Mouse (Mus musculus) embryonic facial prominence, embryonic 11.5 days (tissue): Measurements from ENCODE around the gene Cnrip1. TPM values are rescaled to one million over a fixed set of nuclear protein-coding genes. Genes with fewer than 3 reads are reported as not detected.
"Not testable (repeated sequence)": the region's sequence is repeated elsewhere in the genome, so short reads cannot be mapped to it uniquely, and the experiment has no call there.

Experiments used
- ATAC-seq: fragments of 200-750 bp; cut with Nextera tagmentation; replicated peaks from 2 replicates; pipeline ENCODE4 v1.8.0; 2017; ENCODE audit warnings: low read depth; ENCODE audit not compliant: insufficient number of reproducible peaks, low FRiP score, low TSS enrichment
- DNase-seq: peaks from one replicate; pipeline ENCODE4 v3.0.0-alpha.2; 2015; ENCODE audit warnings: low spot score
- H3K27ac ChIP-seq: fragments of 300-500 bp; sonication (generic); replicated peaks from 2 replicates; pipeline ENCODE4 v1.5.1; 2014; ENCODE audit warnings: mild to moderate bottlenecking, low read depth, low read length, control low read depth
- H3K27me3 ChIP-seq: fragments of 300-500 bp; sonication (generic); 2 replicates; pipeline ENCODE4 v1.6.1; 2014; ENCODE audit warnings: mild to moderate bottlenecking, low read length, moderate library complexity, mixed read lengths; ENCODE audit not compliant: control insufficient read depth, insufficient read depth
- H3K36me3 ChIP-seq: fragments of 300-500 bp; sonication (generic); replicated peaks from 2 replicates; pipeline ENCODE4 v1.6.1; 2014; ENCODE audit warnings: low read depth, mild to moderate bottlenecking, low read length, moderate library complexity, mixed read lengths; ENCODE audit not compliant: control insufficient read depth, insufficient read depth
- H3K4me1 ChIP-seq: fragments of 300-500 bp; sonication (generic); 2 replicates; pipeline ENCODE4 v1.6.1; 2014; ENCODE audit warnings: low read length, mixed read lengths; ENCODE audit not compliant: control insufficient read depth, insufficient read depth
- H3K4me2 ChIP-seq: fragments of 300-500 bp; sonication (generic); 2 replicates; pipeline ENCODE4 v1.6.1; 2014; ENCODE audit warnings: low read depth, mild to moderate bottlenecking, control low read depth, low read length, moderate library complexity
- H3K4me3 ChIP-seq: fragments of 300-500 bp; sonication (generic); 2 replicates; pipeline ENCODE4 v1.5.1; 2014; ENCODE audit warnings: low read depth, low read length, control low read depth
- H3K9ac ChIP-seq: fragments of 300-500 bp; sonication (generic); replicated peaks from 2 replicates; pipeline ENCODE4 v1.6.1; 2014; ENCODE audit warnings: mild to moderate bottlenecking, control low read depth, low read length
- H3K9me3 ChIP-seq: fragments of 300-500 bp; sonication (generic); replicated peaks from 2 replicates; pipeline ENCODE4 v1.6.1; 2016; ENCODE audit warnings: mild to moderate bottlenecking, low read length, inconsistent platforms, mixed read lengths; ENCODE audit not compliant: control insufficient read depth
- WGBS: fragments of 180-500 bp; shearing (Covaris S2); extraction: QIAGEN DNeasy Blood & Tissue Kit; methylation state at CpG from one replicate; pipeline ENCODE4 v1.1.7; 2014; 5-methylcytosine and 5-hydroxymethylcytosine counted together
- polyA plus RNA-seq: library from polyadenylated mRNA; unstranded; fragments of >200 nt; fragmentation: Nextera tagmentation; extraction: Ambion mirVana; gene quantifications from 2 replicates; pipeline ENCODE4 v1.2.1, GENCODE M21; 2014

The Cnrip1 gene
- polyA plus RNA-seq, 1 experiment from 2014 or later: 16.7 TPM

- ATAC-seq: no peak
- Histone ChIP-seq H3K4me3 (no peak overlapping the region), H3K36me3 (no peaks in the 10 kb centered on the region), H3K27me3 (no peaks in the 10 kb centered on the region), H3K9me3 (no peaks in the 10 kb centered on the region), H3K27ac (no peak overlapping the region), H3K9ac (no peak overlapping the region), H3K4me2 (no peak overlapping the region), H3K4me1 (no peaks in the 10 kb centered on the region)
- DNase-seq: no peak
Measured at GRCm38 (mm10) chr11:17012948-17013347, 38.4 kb upstream of the Cnrip1 start.

DNA sequence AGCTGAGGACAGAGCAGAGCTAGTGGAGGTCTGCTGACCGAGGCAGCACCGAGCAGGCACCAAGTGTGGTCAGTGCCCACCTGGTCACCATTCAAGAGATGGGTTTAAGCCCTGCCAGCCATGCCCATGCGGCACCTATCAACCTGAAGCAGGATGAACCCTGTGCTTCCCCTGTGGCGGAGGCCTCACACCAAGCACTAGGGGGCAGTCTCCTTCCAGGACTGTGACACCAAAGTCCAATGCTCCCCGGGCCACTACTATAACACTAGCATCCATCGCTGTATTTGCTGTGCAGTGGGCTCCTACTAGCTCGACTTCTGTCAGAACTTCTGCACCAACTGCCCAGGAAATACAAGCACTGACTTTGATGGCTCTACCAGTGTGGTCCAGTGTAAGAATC, 32.1 kb upstream of the Cnrip1 start:
- Histone ChIP-seq H3K36me3 (no peaks in the 10 kb centered on the region), H3K9ac (no peak overlapping the region), H3K4me2 (no peak overlapping the region), H3K4me1 (no peaks in the 10 kb centered on the region), H3K27ac (no peak overlapping the region), H3K9me3 (no peaks in the 10 kb centered on the region), H3K4me3 (no peak overlapping the region), H3K27me3 (no peaks in the 10 kb centered on the region)
- 91% methylated on average over 7 of the region's 7 CpGs for WGBS
- ATAC-seq: no peak
- DNase-seq: no peak

DNA sequence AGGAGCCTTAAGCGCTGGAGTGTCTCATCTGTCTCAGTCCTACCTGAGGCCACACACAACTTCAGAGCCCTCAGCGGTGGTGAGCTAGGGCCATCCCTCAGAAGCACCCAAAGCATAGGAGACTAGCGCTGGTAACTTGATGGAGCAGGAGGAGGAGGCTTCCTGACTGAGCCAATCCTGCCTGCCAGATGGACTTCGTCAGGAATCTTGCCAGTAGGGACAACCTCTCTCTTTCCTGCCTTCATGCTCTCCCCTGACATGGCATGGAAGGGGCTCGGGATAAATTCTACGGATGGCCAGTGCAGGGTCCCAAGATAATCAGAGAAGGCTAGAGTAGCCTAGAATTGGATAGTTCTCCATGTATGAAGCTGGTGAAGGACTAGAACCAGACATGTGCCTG, 28.2 kb upstream of the Cnrip1 start:
- no peak overlapping the region for H3K9ac ChIP-seq
- no peaks in the 10 kb centered on the region for H3K4me1 ChIP-seq
- no peaks in the 10 kb centered on the region for H3K27me3 ChIP-seq
- WGBS: 82% methylated on average over 6 of the region's 6 CpGs
- H3K27ac ChIP-seq: no peak overlapping the region
- ATAC-seq (no peak), DNase-seq (no peak)
- H3K9me3 ChIP-seq: no peaks in the 10 kb centered on the region
- H3K4me3 ChIP-seq: no peak overlapping the region
- H3K36me3 ChIP-seq: no peaks in the 10 kb centered on the region
- no peak overlapping the region for H3K4me2 ChIP-seq

- Histone ChIP-seq H3K4me2 (no peak overlapping the region), H3K9ac (no peak overlapping the region), H3K27ac (no peak overlapping the region), H3K27me3 (no peaks in the 10 kb centered on the region), H3K9me3 (no peaks in the 10 kb centered on the region), H3K36me3 (no peaks in the 10 kb centered on the region), H3K4me3 (no peak overlapping the region), H3K4me1 (no peaks in the 10 kb centered on the region)
- no peak for DNase-seq
- ATAC-seq: no peak
- WGBS: 81% methylated on average over 3 of the region's 3 CpGs
Measured at GRCm38 (mm10) chr11:17023984-17024383, 27.4 kb upstream of the Cnrip1 start.

- Histone ChIP-seq H3K9me3 (no peaks in the 10 kb centered on the region), H3K36me3 (no peaks in the 10 kb centered on the region), H3K4me3 (no peak overlapping the region), H3K4me2 (no peak overlapping the region), H3K9ac (no peak overlapping the region), H3K27me3 (no peaks in the 10 kb centered on the region), H3K4me1 (no peaks in the 10 kb centered on the region), H3K27ac (no peak overlapping the region)
- no peak for ATAC-seq
- DNase-seq: no peak
- 92% methylated on average over 2 of the region's 2 CpGs for WGBS
Measured at GRCm38 (mm10) chr11:17045806-17046205, 5.6 kb upstream of the Cnrip1 start.

DNA sequence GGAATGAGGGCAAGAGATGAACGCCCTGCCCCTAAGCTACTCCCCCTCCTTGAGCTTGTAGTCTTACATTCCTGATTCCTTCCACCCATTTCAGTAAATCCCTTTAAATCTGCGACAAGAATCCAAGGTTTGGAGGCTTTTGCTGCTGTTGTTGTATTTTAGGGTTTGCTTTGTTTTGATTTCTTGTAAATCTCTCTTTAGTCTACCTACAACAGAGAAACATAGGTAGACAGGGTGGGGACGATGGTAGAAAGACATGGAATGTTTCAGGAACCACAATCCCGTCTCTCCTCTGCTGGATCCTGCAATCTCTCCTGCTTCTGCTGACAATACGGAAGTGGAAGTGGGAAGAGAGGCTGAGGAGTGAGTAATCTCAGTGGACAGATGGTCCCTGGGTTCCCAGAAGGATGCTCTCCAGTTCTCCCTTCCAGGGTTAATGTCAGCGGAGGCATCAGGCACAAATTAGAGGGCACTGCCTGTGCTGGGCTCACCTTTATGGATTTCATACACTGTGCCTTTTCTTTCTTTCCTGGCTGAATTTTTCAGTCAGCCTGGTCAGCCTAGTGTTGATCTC, 1.2 kb downstream of the Cnrip1 start:
- no peak for DNase-seq
- peak overlapping the region; percentile 76 for H3K9ac ChIP-seq

DNA sequence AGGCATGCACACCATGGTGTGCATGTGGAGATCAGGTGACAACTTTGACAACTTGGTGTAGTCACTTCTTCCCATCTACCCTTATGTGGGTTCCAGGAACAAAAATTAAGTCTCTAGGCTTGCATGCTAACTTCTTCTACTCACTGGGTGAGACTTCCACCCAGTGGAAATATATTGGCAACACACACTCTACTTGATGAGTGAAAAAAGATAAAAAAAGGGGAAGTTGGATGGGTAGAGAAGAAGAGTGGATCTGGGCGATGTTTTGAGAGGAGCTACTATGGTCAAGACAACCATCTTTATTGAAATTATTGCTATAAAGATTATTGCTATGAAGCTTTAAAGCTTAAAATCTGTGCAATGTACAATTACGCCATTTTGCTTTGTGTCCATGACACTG, 18.0 kb downstream of the Cnrip1 start:
- H3K27ac ChIP-seq, H3K36me3 ChIP-seq, H3K9me3 ChIP-seq, DNase-seq, ATAC-seq, H3K4me1 ChIP-seq, H3K9ac ChIP-seq, H3K27me3 ChIP-seq, H3K4me3 ChIP-seq, H3K4me2 ChIP-seq: not testable (repeated sequence)
- WGBS: 88% methylated on average over 2 of the region's 2 CpGs

More for the DNA sequence above, 1.2 kb downstream of the Cnrip1 start:
- peak overlapping the region; percentile 86 for H3K4me2 ChIP-seq
- no peaks in the 10 kb centered on the region for H3K9me3 ChIP-seq
- H3K27ac ChIP-seq: no peak overlapping the region
- H3K36me3 ChIP-seq: no peaks in the 10 kb centered on the region
- WGBS: 14% methylated on average over 6 of the region's 6 CpGs
- H3K4me1 ChIP-seq: no peaks in the 10 kb centered on the region
- H3K4me3 ChIP-seq: peak overlapping the region; percentile 52
- ATAC-seq: no peak
- H3K27me3 ChIP-seq: no peaks in the 10 kb centered on the region

DNA sequence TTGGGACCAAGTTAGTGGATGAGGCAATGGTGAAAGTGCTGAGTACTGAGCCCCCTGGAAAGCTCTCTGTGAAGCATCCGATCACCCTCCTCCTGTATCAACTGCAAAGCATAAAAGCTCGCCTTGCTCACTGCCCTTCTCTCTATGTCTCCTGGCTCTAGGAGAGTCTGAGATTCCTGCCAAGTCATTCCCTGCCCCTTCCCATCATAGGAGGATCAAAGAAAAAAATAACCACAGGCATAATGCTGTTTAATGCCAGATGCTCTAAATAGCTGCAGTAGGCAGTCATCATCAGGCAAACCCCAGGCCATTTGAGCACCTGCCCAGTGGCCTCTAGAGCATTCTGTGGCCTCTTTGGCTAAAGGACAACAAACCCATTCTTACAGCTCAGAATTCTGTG, 24.3 kb downstream of the Cnrip1 start:
- WGBS: 86% methylated on average over 2 of the region's 2 CpGs
- ATAC-seq: no peak
- no peak overlapping the region for H3K9ac ChIP-seq

More for the DNA sequence above, 24.3 kb downstream of the Cnrip1 start:
- H3K4me2 ChIP-seq: no peak overlapping the region
- H3K36me3 ChIP-seq: no peaks in the 10 kb centered on the region
- H3K4me3 ChIP-seq: no peak overlapping the region
- no peak for DNase-seq
- no peak overlapping the region for H3K27ac ChIP-seq
- no peaks in the 10 kb centered on the region for H3K27me3 ChIP-seq
- H3K9me3 ChIP-seq: no peaks in the 10 kb centered on the region
- no peaks in the 10 kb centered on the region for H3K4me1 ChIP-seq
